Mouse (Mus musculus): Measurements from ENCODE around the gene Chdh.

GRCm38 (mm10) chr14:30041836-30042235, 33.0 kb downstream of the Chdh start:
- TF ChIP-seq CTCF (IDR thresholded peaks at IDR 0.05; ENCODE audit: low read depth) (no peak), EP300 (optimal IDR thresholded peaks at IDR 0.05) (no peak)

Measured in stomach, postnatal 0 days (tissue).